Mouse (Mus musculus) midbrain, embryonic 16.5 days (tissue): Measurements from ENCODE around the gene Vrk3. TPM values are rescaled to one million over a fixed set of nuclear protein-coding genes. Genes with fewer than 3 reads are reported as not detected.
"Not testable (repeated sequence)": the region's sequence is repeated elsewhere in the genome, so short reads cannot be mapped to it uniquely, and the experiment has no call there.

ENCODE experiments used
- ATAC-seq: fragments of 200-750 bp; cut with Nextera tagmentation; 2 replicates; pipeline ENCODE4 v1.8.0; 2017; ENCODE audit warnings: moderate TSS enrichment
- H3K27ac ChIP-seq: fragments of 300-500 bp; sonication (generic); 2 replicates; pipeline ENCODE4 v1.5.1; 2014; ENCODE audit warnings: mild to moderate bottlenecking, low read length, mixed read lengths
- H3K27me3 ChIP-seq: fragments of 300-500 bp; sonication (generic); 2 replicates; pipeline ENCODE4 v1.6.1; 2014; ENCODE audit warnings: low read depth, low read length, mixed read lengths; ENCODE audit not compliant: control insufficient read depth, insufficient read depth
- H3K36me3 ChIP-seq: fragments of 300-500 bp; sonication (generic); 2 replicates; pipeline ENCODE4 v1.6.1; 2014; ENCODE audit warnings: mild to moderate bottlenecking, low read length, moderate library complexity, mixed read lengths; ENCODE audit not compliant: control insufficient read depth, insufficient read depth
- H3K4me1 ChIP-seq: fragments of 300-500 bp; sonication (generic); 2 replicates; pipeline ENCODE4 v1.6.1; 2014; ENCODE audit warnings: mild to moderate bottlenecking, low read length, mixed read lengths; ENCODE audit not compliant: control insufficient read depth, insufficient read depth
- H3K4me2 ChIP-seq: fragments of 300-500 bp; sonication (generic); 2 replicates; pipeline ENCODE4 v1.6.1; 2014; ENCODE audit warnings: mild to moderate bottlenecking, low read length, mixed read lengths
- H3K4me3 ChIP-seq: fragments of 300-500 bp; sonication (generic); 2 replicates; pipeline ENCODE4 v1.5.1; 2014; ENCODE audit warnings: low read depth, mild to moderate bottlenecking, low read length, moderate library complexity, mixed read lengths
- H3K9ac ChIP-seq: fragments of 300-500 bp; sonication (generic); 2 replicates; pipeline ENCODE4 v1.6.1; 2014; ENCODE audit warnings: low read depth, low read length, mixed read lengths
- H3K9me3 ChIP-seq: fragments of 300-500 bp; sonication (generic); replicated peaks from 2 replicates; pipeline ENCODE4 v1.6.1; 2014; ENCODE audit warnings: mild to moderate bottlenecking, low read length, mixed read lengths; ENCODE audit not compliant: control insufficient read depth, poor library complexity, severe bottlenecking
- WGBS: fragments of 180-500 bp; shearing (Covaris S2); extraction: QIAGEN DNeasy Blood & Tissue Kit; methylation state at CpG from one replicate; pipeline ENCODE4 v1.1.7; 2014; 5-methylcytosine and 5-hydroxymethylcytosine counted together
- polyA plus RNA-seq: library from polyadenylated mRNA; unstranded; fragments of >200 nt; fragmentation: Nextera tagmentation; extraction: Ambion mirVana; gene quantifications from 2 replicates; pipeline ENCODE4 v1.2.1, GENCODE M21; 2015

Gene Vrk3
- 27.3 and 27.9 TPM in 2 replicates for polyA plus RNA-seq

DNA sequence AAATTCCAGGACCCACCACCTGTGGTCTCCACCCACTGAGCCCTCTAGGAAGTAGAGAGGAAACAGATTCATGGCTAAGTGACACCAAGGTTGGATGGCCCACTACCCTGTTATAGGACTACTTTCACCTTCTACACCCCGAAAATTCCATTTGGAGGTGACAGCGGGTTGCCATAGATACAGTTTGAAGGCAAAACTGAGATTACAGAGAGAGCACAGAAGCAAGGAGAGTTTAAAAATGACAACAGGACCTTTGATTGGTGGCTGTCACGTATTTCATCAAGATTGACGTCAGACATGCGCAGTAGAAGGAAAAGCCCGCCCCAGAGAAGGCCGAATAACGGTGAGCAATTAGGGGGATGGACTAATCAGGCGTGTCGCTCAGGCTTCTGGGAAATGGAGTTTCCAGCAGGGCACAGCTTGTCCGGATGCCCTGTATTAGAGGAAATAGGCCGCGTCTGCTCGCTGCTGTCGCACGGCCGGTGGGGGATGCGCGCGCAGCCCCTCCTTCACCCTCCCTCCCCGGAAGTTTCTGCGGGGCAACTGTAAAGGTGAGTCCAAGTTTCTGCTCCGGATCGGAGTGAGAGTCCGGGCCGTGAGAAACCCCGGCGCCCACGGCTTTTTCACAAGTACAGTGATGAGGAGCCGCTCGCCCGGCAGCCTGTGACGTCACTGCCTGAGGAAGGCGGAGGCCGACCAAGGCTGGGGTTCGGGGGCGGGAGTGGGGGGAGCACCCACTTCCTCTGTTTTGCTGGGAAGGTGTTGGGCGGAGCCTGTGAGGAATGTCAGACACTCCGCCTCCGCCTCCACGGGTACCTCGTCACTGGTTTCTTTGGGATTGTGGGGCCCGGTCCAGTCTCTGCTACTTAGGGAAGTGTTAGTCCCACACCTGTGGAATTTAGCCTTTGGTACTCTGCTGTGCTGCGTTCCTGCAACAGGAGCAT, at the start of gene Vrk3:
Vrk3 (plus strand) TSS at position 313 of the 944 bp plus-strand sequence.
- H3K27ac ChIP-seq: peak within 1 kb of the TSS; percentile 70
- peak within 1 kb of the TSS; percentile 65 for H3K4me2 ChIP-seq
- H3K4me1 ChIP-seq: peaks cover 18% of the 10 kb centered on the region
- H3K27me3 ChIP-seq: no peaks in the 10 kb centered on the region
- WGBS: under 1% methylated on average over 44 of the region's 44 CpGs
- no peaks in the 10 kb centered on the region for H3K9me3 ChIP-seq
- peaks cover 4% of the 10 kb centered on the region; the same call in 1 of the 2 replicates for H3K36me3 ChIP-seq
- peak within 1 kb of the TSS; percentile 63 for H3K4me3 ChIP-seq
- ATAC-seq: peak; percentile 96
- peak within 1 kb of the TSS; percentile 59 for H3K9ac ChIP-seq

DNA sequence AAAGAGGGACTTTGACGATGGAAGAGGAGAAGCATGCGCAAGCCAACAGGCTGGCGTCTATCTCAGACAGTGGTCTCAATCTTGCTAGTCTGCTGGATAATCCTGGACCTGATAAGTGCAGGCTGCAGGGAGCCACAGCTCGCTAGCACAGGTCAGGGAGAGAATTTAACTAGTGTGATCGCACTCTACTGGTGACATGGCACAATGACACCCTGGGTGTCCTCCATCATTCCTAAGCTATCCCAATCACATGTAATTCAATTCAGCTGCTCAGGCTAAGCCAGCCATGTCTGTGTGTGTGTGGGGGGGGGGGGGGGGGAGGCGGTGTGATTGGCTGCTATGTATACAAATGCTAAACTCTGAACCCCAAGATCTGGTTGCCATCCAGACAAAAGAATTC, 46.3 kb upstream of the Vrk3 start:
- Histone ChIP-seq H3K9me3 (no peaks in the 10 kb centered on the region), H3K4me3 (no peak overlapping the region), H3K27me3 (no peaks in the 10 kb centered on the region), H3K9ac (no peak overlapping the region), H3K4me2 (no peak overlapping the region), H3K4me1 (no peaks in the 10 kb centered on the region), H3K36me3 (no peaks in the 10 kb centered on the region), H3K27ac (no peak overlapping the region)
- ATAC-seq: peak; percentile 76; the same call in 1 of the 2 replicates
- 7% methylated on average over 6 of the region's 6 CpGs for WGBS

GRCm38 (mm10) chr7:44702985-44703384, 45.2 kb upstream of the Vrk3 start:
- no peak overlapping the region for H3K9ac ChIP-seq
- H3K4me2 ChIP-seq: no peak overlapping the region
- H3K4me1 ChIP-seq: no peaks in the 10 kb centered on the region
- H3K27ac ChIP-seq: no peak overlapping the region
- ATAC-seq: no peak
- H3K4me3 ChIP-seq: no peak overlapping the region
- no peaks in the 10 kb centered on the region for H3K9me3 ChIP-seq
- WGBS: 85% methylated on average over 8 of the region's 8 CpGs
- no peaks in the 10 kb centered on the region for H3K36me3 ChIP-seq
- H3K27me3 ChIP-seq: no peaks in the 10 kb centered on the region

DNA sequence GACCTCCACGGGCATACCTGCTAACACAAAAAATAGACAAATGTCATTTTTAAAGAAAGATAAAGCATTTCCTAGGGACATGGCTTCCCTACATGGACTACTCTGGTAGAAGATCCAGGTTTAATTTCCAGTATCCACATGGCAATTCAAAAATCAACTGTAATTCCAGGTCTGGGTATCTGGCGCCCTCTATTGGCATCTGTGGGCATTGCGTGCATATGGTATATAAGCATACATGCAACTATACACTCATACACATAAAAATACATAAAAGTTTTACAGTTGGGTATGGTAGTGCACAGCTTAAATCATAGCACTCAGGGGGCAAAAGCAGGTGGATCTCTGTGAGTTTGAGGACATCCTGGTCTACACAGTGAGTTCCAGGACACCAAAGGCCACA, 43.9 kb upstream of the Vrk3 start:
- H3K9ac ChIP-seq: no peak overlapping the region
- ATAC-seq: no peak
- no peak overlapping the region for H3K4me3 ChIP-seq
- H3K27ac ChIP-seq: no peak overlapping the region
- H3K4me1 ChIP-seq: no peaks in the 10 kb centered on the region
- WGBS: 56% methylated on average over 3 of the region's 3 CpGs
- no peaks in the 10 kb centered on the region for H3K9me3 ChIP-seq
- H3K36me3 ChIP-seq: no peaks in the 10 kb centered on the region
- H3K27me3 ChIP-seq: no peaks in the 10 kb centered on the region
- H3K4me2 ChIP-seq: no peak overlapping the region

DNA sequence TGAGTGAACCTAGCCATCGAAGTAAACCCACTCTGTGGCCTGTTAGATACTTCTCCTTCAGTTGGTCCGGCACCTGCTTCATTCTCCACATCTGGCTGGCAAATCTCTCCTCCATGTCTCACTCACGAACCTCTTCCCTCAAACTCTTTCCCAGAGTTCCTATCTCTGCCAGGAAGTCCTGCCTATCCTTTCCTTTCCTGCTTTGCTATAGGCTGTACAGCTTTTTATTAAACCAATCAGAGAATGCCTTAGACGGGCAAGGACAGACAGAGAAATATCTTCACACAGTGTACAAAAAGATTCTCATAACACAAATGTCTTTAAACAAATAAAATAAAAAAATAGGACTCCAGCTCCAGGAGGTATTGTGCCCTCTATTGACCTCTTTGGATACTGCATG, 43.1 kb upstream of the Vrk3 start:
- H3K9ac ChIP-seq: no peak overlapping the region
- H3K4me1 ChIP-seq: no peaks in the 10 kb centered on the region
- no peak overlapping the region for H3K4me3 ChIP-seq
- H3K27ac ChIP-seq: no peak overlapping the region
- 86% methylated on average over 4 of the region's 4 CpGs for WGBS
- no peaks in the 10 kb centered on the region for H3K27me3 ChIP-seq
- H3K9me3 ChIP-seq: no peaks in the 10 kb centered on the region
- H3K36me3 ChIP-seq: no peaks in the 10 kb centered on the region
- H3K4me2 ChIP-seq: no peak overlapping the region
- no peak for ATAC-seq

- H3K27me3 ChIP-seq: no peaks in the 10 kb centered on the region
- no peak for ATAC-seq
- H3K9me3 ChIP-seq: no peaks in the 10 kb centered on the region
- H3K4me3 ChIP-seq: no peak overlapping the region
- no peaks in the 10 kb centered on the region for H3K36me3 ChIP-seq
- H3K27ac ChIP-seq: no peak overlapping the region
- H3K4me2 ChIP-seq: no peak overlapping the region
- H3K9ac ChIP-seq: no peak overlapping the region
- H3K4me1 ChIP-seq: no peaks in the 10 kb centered on the region
Measured at GRCm38 (mm10) chr7:44706322-44706721, 41.9 kb upstream of the Vrk3 start.

- H3K4me1 ChIP-seq: no peaks in the 10 kb centered on the region
Measured at GRCm38 (mm10) chr7:44707169-44707675, 41.0 kb upstream of the Vrk3 start.

DNA sequence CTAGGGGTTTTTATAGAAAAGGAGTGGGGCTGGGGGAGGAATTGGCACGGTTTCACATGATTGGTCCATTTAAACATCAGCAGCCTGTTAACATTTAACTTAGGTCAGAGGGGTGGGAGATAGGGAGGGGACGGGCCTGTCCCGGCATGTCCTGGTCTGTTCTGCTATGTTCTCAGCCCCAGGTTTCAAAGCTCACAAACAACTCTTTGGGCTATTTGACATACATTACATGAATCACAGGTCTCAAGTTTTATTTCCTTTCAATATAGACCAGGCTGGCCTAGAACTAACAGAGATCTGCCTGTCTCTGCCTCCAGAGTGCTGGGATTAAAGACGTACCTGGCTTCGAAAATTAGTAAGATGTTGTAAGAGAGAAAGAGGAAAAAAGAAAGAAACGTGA, 40.1 kb upstream of the Vrk3 start:
- H3K4me2 ChIP-seq, H3K4me3 ChIP-seq, H3K4me1 ChIP-seq, H3K9me3 ChIP-seq, H3K27me3 ChIP-seq, H3K36me3 ChIP-seq, H3K27ac ChIP-seq, H3K9ac ChIP-seq, ATAC-seq: not testable (repeated sequence)
- 96% methylated on average over 5 of the region's 6 CpGs for WGBS

More at GRCm38 (mm10) chr7:44707169-44707675, 41.0 kb upstream of the Vrk3 start:
- Histone ChIP-seq H3K4me3 (no peak overlapping the region), H3K36me3 (no peaks in the 10 kb centered on the region), H3K9me3 (no peaks in the 10 kb centered on the region), H3K9ac (no peak overlapping the region), H3K27ac (no peak overlapping the region), H3K4me2 (no peak overlapping the region), H3K27me3 (no peaks in the 10 kb centered on the region)
- WGBS: 88% methylated on average over 5 of the region's 5 CpGs
- no peak for ATAC-seq

GRCm38 (mm10) chr7:44708574-44708973, 39.6 kb upstream of the Vrk3 start, which contains the start of gene Izumo2:
TSS of gene Izumo2 (plus strand) at chr7:44708742.
- no peak within 1 kb of the TSS for H3K4me3 ChIP-seq
- H3K4me1 ChIP-seq: no peaks in the 10 kb centered on the region
- 74% methylated on average over 14 of the region's 14 CpGs for WGBS
- no peak for ATAC-seq
- H3K27me3 ChIP-seq: no peaks in the 10 kb centered on the region
- no peaks in the 10 kb centered on the region for H3K36me3 ChIP-seq
- H3K27ac ChIP-seq: no peak within 1 kb of the TSS
- no peak within 1 kb of the TSS for H3K9ac ChIP-seq
- no peaks in the 10 kb centered on the region for H3K9me3 ChIP-seq
- H3K4me2 ChIP-seq: no peak within 1 kb of the TSS
